Mouse (Mus musculus) hindbrain, postnatal 0 days (tissue): Measurements from ENCODE around the gene Myo1h. TPM values are rescaled to one million over a fixed set of nuclear protein-coding genes. Genes with fewer than 3 reads are reported as not detected.

ENCODE experiments used
- ATAC-seq: fragments of 200-750 bp; cut with Nextera tagmentation; 2 replicates; pipeline ENCODE4 v1.8.0; 2017; ENCODE audit warnings: mild to moderate bottlenecking, moderate TSS enrichment, moderate library complexity
- DNase-seq: peaks from one replicate; pipeline ENCODE4 v3.0.0-alpha.2; 2015; ENCODE audit warnings: low spot score
- H3K27ac ChIP-seq: fragments of 300-500 bp; sonication (generic); 2 replicates; pipeline ENCODE4 v1.5.1; 2014; ENCODE audit warnings: mild to moderate bottlenecking
- H3K27me3 ChIP-seq: fragments of 300-500 bp; sonication (generic); 2 replicates; pipeline ENCODE4 v1.6.1; 2014; ENCODE audit warnings: low read length, mixed read lengths; ENCODE audit not compliant: insufficient read depth
- H3K36me3 ChIP-seq: fragments of 300-500 bp; sonication (generic); 2 replicates; pipeline ENCODE4 v1.6.1; 2014; ENCODE audit warnings: low read length, mixed read lengths; ENCODE audit not compliant: insufficient read depth
- H3K4me1 ChIP-seq: fragments of 300-500 bp; sonication (generic); 2 replicates; pipeline ENCODE4 v1.6.1; 2014; ENCODE audit warnings: antibody characterized with exemption, low read length, mixed read lengths; ENCODE audit not compliant: insufficient read depth
- H3K4me2 ChIP-seq: fragments of 300-500 bp; sonication (generic); 2 replicates; pipeline ENCODE4 v1.6.1; 2014; ENCODE audit warnings: low read depth, mild to moderate bottlenecking, low read length, moderate library complexity, mixed read lengths
- H3K4me3 ChIP-seq: fragments of 300-500 bp; sonication (generic); 2 replicates; pipeline ENCODE4 v1.5.1; 2014; ENCODE audit warnings: low read length
- H3K9ac ChIP-seq: fragments of 300-500 bp; sonication (generic); replicated peaks from 2 replicates; pipeline ENCODE4 v1.6.1; 2014; ENCODE audit warnings: mild to moderate bottlenecking, low read length, moderate library complexity, mixed read lengths
- H3K9me3 ChIP-seq: fragments of 300-500 bp; sonication (generic); 2 replicates; pipeline ENCODE4 v1.6.1; 2016; ENCODE audit warnings: low read length, mixed read lengths
- CTCF ChIP-seq: IDR thresholded peaks from 2 replicates; pipeline ENCODE4 v1.5.1; 2016; ENCODE audit warnings: antibody characterized with exemption, control low read depth, low read depth
- WGBS: fragments of 180-500 bp; shearing (Covaris S2); extraction: QIAGEN DNeasy Blood & Tissue Kit; methylation state at CpG from one replicate; pipeline ENCODE4 v1.1.7; 2014; 5-methylcytosine and 5-hydroxymethylcytosine counted together
- polyA plus RNA-seq: library from polyadenylated mRNA; unstranded; fragments of >200 nt; fragmentation: Nextera tagmentation; extraction: Ambion mirVana; gene quantifications from 2 replicates; pipeline ENCODE4 v1.2.1, GENCODE M21; 2015
- total RNA-seq: library from RNA; depleted of rRNA; stranded (reverse); fragments of >200 nt; gene quantifications from 2 replicates; pipeline ENCODE4 v1.2.3, GENCODE M21; 2014

Gene Myo1h
- total and polyA plus RNA-seq, 2 experiments from 2014 or later = 0.56 TPM; not detected in 1

DNA sequence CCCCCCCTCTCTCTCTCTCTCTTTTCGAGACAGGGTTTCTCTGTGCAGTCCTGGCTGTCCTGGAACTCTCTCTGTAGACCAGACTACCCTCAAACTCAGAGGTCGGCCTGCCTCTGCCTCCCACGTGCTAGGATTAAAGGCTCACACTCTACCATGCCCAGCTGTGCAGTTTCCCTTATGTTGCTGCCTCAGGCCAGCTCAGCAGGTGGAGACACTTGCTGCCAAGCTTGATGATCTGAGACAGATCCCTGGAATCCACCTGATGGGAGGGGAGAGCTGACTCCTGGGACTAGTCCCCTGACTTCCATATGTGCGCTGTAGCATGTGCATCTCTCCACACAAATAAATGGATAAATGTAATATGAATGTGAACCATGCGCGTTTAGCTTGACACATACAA, 14.2 kb downstream of the Myo1h start:
- H3K4me2 ChIP-seq = no peak overlapping the region
- no peaks in the 10 kb centered on the region for H3K36me3 ChIP-seq
- peaks cover 4% of the 10 kb centered on the region; the same call in 1 of the 2 replicates for H3K4me1 ChIP-seq
- ATAC-seq = no peak
- TF ChIP-seq CTCF = no peak
- H3K9ac ChIP-seq = no peak overlapping the region
- H3K27ac ChIP-seq = no peak overlapping the region
- DNase-seq = no peak
- WGBS = 79% methylated on average over 6 of the region's 6 CpGs
- no peaks in the 10 kb centered on the region for H3K9me3 ChIP-seq
- H3K4me3 ChIP-seq = no peak overlapping the region
- H3K27me3 ChIP-seq = no peaks in the 10 kb centered on the region

DNA sequence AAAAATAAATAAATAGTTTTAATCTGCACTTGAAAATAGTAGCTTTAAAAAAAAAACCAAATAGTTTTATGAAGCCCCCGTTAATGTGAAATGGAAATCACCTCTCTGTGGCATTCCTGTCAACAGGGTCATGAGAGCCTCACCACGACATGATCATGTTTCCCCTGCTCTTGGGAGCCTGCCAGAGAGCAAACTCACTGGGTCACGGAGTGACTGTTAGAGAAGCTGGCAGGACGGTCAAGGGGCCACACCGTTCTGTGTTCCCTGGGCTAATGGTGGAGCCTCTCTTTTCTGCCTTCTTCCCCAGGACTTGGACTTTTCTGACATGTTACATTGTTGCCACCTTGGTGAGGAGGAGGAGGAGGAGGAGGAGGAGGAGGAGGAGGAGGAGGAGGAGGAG, 17.5 kb downstream of the Myo1h start:
- 61% methylated on average over 5 of the region's 5 CpGs for WGBS
- no peak for ATAC-seq

DNA sequence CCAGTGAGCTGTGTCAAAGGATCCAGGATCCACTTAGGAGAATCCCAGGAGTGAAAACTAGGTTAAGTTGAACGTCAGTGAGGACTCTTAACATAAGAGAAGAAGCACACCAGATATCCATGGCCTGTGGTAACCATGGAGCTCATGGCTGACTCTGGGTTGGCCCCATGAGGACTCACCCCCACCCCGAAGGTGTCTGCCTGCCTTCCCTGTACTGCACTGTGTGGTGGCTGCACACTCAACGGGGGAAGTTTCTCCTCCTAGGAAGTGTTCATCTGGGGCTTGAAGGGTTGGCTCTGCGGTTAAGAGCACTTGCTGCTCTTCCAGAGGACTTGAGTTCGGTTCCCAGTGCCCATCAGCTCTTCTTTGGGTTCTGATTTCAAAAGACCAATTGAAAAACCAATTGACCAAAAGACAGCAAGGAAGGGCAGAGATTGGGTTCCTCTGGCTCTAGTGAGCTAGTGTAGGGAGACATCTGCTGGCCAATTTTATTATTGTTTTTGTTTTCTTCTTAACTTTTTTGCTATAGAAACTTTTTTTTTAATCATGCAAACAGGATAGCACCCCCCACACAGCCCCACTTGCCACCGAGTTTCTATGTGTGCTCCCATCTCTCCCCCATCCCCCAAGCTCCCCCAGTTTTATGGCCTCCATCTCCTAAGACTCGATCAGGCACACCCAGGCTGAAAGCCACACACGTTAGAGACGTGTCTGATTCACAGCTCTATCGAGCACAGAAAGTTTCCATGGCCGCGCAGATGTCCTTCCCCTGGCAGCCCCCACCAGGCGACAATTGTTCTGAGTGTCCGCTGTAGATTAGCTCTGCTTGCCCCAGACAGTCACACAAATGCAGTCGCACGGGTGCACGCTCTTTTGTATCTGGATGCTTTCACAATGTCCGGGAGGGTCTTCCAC, 20.1 kb downstream of the Myo1h start:
- H3K4me3 ChIP-seq = no peak overlapping the region
- ATAC-seq = peak; percentile 34; the same call in 1 of the 2 replicates
- peak; percentile 88 for DNase-seq
- no peaks in the 10 kb centered on the region for H3K4me1 ChIP-seq
- no peak overlapping the region for H3K9ac ChIP-seq
- no peak overlapping the region for H3K27ac ChIP-seq
- TF ChIP-seq CTCF = peak; percentile 75
- H3K27me3 ChIP-seq = peaks cover 6% of the 10 kb centered on the region; the same call in 1 of the 2 replicates
- H3K36me3 ChIP-seq = no peaks in the 10 kb centered on the region
- 38% methylated on average over 18 of the region's 18 CpGs for whole genome bisulfite sequencing
- peak overlapping the region; percentile 36 for H3K4me2 ChIP-seq
- no peaks in the 10 kb centered on the region for H3K9me3 ChIP-seq

More for the DNA sequence above, 17.5 kb downstream of the Myo1h start:
- no peak overlapping the region for H3K27ac ChIP-seq
- H3K9me3 ChIP-seq = no peaks in the 10 kb centered on the region
- H3K27me3 ChIP-seq = peaks cover 6% of the 10 kb centered on the region; the same call in 1 of the 2 replicates
- H3K4me1 ChIP-seq = no peaks in the 10 kb centered on the region
- H3K36me3 ChIP-seq = no peaks in the 10 kb centered on the region
- no peak for DNase-seq
- TF ChIP-seq CTCF = no peak
- H3K4me2 ChIP-seq = no peak overlapping the region
- H3K4me3 ChIP-seq = no peak overlapping the region
- no peak overlapping the region for H3K9ac ChIP-seq

DNA sequence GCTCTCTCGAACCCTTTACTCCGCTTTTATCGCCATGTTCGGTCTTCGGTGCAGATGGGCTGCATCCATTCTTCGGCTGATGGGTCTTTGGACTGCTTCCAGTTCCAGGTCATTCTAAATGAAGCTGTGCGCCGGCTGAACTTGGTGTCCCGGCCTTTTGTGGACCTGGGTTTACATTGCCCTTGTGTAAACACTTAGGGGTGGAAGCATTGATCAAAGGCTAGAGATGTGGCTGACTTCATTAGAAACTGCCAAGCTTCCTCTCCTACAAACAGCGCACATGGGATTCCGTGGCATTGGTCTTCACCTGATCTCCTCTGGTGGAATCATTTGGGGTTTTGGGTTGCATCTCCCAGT, 20.7 kb downstream of the Myo1h start:
- no peak overlapping the region for H3K4me3 ChIP-seq
- no peak overlapping the region for H3K9ac ChIP-seq
- H3K9me3 ChIP-seq = no peaks in the 10 kb centered on the region
- ATAC-seq = no peak
- H3K4me1 ChIP-seq = no peaks in the 10 kb centered on the region
- no peak for TF ChIP-seq CTCF
- no peaks in the 10 kb centered on the region for H3K36me3 ChIP-seq
- WGBS = 41% methylated on average over 11 of the region's 11 CpGs
- no peak for DNase-seq
- peaks cover 6% of the 10 kb centered on the region; the same call in 1 of the 2 replicates for H3K27me3 ChIP-seq
- no peak overlapping the region for H3K27ac ChIP-seq
- H3K4me2 ChIP-seq = peak overlapping the region; percentile 36

DNA sequence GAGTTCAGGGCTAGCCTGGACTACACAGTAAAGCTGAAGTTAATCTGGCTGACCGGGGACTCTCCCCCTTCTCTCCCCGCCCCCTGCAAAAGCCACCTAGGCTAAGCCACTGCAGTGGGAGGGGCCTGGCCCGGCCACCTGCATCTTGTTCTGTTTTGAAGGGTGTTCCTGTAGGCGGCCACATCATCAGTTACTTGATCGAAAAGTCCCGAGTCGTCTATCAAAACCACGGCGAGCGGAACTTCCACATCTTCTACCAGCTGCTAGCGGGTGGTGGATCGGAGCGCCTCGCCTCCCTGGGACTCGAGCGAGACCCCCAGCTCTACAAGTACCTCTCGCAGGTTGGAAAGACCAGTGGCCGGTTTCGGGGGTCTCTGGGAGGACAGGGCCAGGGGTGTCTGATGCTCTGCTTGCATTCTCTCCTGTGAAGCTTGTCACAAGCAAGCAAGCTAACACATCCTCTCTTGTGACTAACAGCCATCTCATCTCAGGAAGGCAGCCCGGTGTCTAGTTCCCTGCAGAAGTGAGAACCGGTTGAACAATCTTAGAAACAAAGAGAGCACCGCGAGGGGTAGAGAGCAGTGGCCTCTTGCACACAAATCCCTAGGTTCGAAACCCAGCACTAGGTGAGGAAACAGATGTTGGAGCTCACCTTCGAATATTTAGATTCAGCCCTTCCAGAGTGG, 34.3 kb downstream of the Myo1h start:
- 60% methylated on average over 25 of the region's 25 CpGs for WGBS
- ATAC-seq (no peak), DNase-seq (no peak)
- no peak overlapping the region for H3K27ac ChIP-seq
- no peaks in the 10 kb centered on the region for H3K9me3 ChIP-seq
- H3K4me3 ChIP-seq = no peak overlapping the region
- H3K4me2 ChIP-seq = no peak overlapping the region
- TF ChIP-seq CTCF = no peak
- no peaks in the 10 kb centered on the region for H3K36me3 ChIP-seq
- no peak overlapping the region for H3K9ac ChIP-seq
- no peaks in the 10 kb centered on the region for H3K4me1 ChIP-seq
- no peaks in the 10 kb centered on the region for H3K27me3 ChIP-seq

DNA sequence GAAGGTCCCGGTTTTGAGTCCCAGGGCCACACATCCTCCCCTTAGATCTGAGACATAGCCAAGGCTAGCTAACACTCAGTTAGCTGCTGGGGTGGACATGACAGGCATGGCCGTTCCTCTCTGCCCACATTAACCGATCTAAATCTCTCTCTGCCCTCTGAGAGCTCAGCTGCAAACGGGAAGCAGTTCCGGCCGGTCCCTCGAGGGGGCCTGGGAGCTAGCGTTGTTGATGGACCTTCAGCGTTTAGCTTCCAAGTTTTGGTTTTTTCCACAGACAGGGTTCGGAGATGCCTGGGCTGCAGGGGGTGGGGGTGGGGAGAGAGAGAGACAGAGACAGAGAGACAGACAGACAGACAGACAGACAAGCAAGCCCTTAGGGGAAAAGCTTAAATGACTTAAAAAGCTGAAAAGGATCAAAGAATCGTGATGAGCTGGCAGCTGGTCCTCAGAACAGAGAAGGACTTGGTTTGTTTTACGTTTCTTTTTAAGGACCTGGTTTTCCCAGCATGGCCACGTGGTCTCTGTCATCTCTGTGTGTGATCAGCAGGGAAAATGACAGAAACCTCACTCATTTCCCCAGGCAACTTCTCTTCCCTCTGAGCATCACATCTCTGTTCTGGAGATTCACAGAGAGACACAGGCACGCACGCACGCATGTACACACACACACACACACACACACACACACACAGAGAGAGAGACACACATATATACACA, 35.0 kb downstream of the Myo1h start:
- 19% methylated on average over 16 of the region's 16 CpGs for WGBS
- no peak for ATAC-seq
- DNase-seq = peak; percentile 74

More for the DNA sequence above, 35.0 kb downstream of the Myo1h start:
- Histone ChIP-seq H3K36me3 (no peaks in the 10 kb centered on the region), H3K27ac (no peak overlapping the region), H3K9ac (no peak overlapping the region), H3K4me1 (no peaks in the 10 kb centered on the region), H3K4me2 (peak overlapping the region; percentile 24), H3K9me3 (no peaks in the 10 kb centered on the region), H3K4me3 (no peak overlapping the region), H3K27me3 (no peaks in the 10 kb centered on the region)
- peak; percentile 72 for TF ChIP-seq CTCF
